Mouse (Mus musculus) forebrain, postnatal 0 days (tissue): ENCODE measurements around the gene Mocs2. TPM values are rescaled to one million over a fixed set of nuclear protein-coding genes. Genes with fewer than 3 reads are reported as not detected.

Experiments
- ATAC-seq: fragments of 200-750 bp; cut with Nextera tagmentation; 2 replicates; pipeline ENCODE4 v1.8.0; 2017; ENCODE audit warnings: mild to moderate bottlenecking, moderate library complexity
- DNase-seq: peaks from one replicate; pipeline ENCODE4 v3.0.0-alpha.2; 2015
- H3K27ac ChIP-seq: fragments of 300-500 bp; sonication (generic); 2 replicates; pipeline ENCODE4 v1.5.1; 2014; ENCODE audit warnings: low read depth, mild to moderate bottlenecking, antibody characterized with exemption, low read length, moderate library complexity, mixed read lengths
- H3K27me3 ChIP-seq: fragments of 300-500 bp; sonication (generic); 2 replicates; pipeline ENCODE4 v1.6.1; 2014; ENCODE audit warnings: mild to moderate bottlenecking, low read length, mixed read lengths; ENCODE audit not compliant: insufficient read depth
- H3K36me3 ChIP-seq: fragments of 300-500 bp; sonication (generic); 2 replicates; pipeline ENCODE4 v1.6.1; 2014; ENCODE audit warnings: mild to moderate bottlenecking, moderate library complexity; ENCODE audit not compliant: insufficient read depth
- H3K4me1 ChIP-seq: fragments of 300-500 bp; sonication (generic); 2 replicates; pipeline ENCODE4 v1.6.1; 2014; ENCODE audit warnings: antibody characterized with exemption; ENCODE audit not compliant: insufficient read depth
- H3K4me2 ChIP-seq: fragments of 300-500 bp; sonication (generic); 2 replicates; pipeline ENCODE4 v1.6.1; 2014; ENCODE audit warnings: low read depth, mild to moderate bottlenecking, moderate library complexity
- H3K4me3 ChIP-seq: fragments of 300-500 bp; sonication (generic); 2 replicates; pipeline ENCODE4 v1.5.1; 2014; ENCODE audit warnings: low read depth, low read length, mixed read lengths
- H3K9ac ChIP-seq: fragments of 300-500 bp; sonication (generic); 2 replicates; pipeline ENCODE4 v1.6.1; 2014; ENCODE audit warnings: mild to moderate bottlenecking
- H3K9me3 ChIP-seq: fragments of 300-500 bp; sonication (generic); 2 replicates; pipeline ENCODE4 v1.6.1; 2016; ENCODE audit warnings: low read length
- CTCF ChIP-seq: sonication (generic); IDR thresholded peaks from 2 replicates; pipeline ENCODE4 v1.5.1; 2016; ENCODE audit warnings: antibody characterized with exemption, control low read depth, low read depth
- WGBS: fragments of 180-500 bp; shearing (Covaris S2); extraction: QIAGEN DNeasy Blood & Tissue Kit; methylation state at CpG from one replicate; pipeline ENCODE4 v1.1.7; 2014; 5-methylcytosine and 5-hydroxymethylcytosine counted together
- polyA plus RNA-seq: library from polyadenylated mRNA; unstranded; fragments of >200 nt; fragmentation: Nextera tagmentation; extraction: Ambion mirVana; gene quantifications from 2 replicates; pipeline ENCODE4 v1.2.1, GENCODE M21; 2015
- total RNA-seq: library from RNA; depleted of rRNA; stranded (reverse); fragments of >200 nt; gene quantifications from 2 replicates; pipeline ENCODE4 v1.2.3, GENCODE M21; 2014; rRNA removed

Mocs2 gene
- total RNA-seq (67.3 and 76.8 TPM in 2 replicates), polyA plus RNA-seq (115 and 125 TPM in 2 replicates)

DNA sequence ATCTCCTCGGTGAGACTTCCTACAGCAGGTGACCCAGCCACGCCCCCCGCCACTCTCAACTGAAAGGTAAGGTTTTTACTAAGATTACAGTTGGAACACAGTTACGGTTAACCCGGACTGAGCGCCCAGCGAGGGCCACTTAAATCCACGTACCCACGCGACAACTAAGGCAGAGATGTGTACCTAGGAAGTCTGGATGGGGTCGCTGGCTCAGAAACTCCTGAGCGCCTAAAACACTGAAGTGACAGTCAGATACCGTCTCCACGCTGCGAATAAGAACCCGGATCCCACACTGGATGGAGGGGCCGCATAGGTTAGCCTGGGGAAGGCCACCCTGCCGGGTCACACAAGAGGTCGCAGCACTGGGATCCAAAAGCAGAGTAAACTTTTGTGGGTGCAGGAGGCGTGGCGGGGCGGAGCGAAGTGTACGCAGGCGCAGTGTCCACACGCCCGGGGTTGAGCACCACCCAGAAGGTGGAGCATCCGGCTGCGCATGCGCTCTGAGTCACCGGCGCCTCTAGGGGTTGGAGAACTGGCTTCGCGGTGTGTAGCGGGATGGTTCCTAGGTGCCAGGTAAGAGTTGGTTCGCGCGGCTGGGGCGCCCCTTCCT lies at the start of gene Mocs2:
Mocs2 (plus strand) TSS at position 486 of the 610 bp plus-strand sequence.
- H3K36me3 ChIP-seq: no peaks in the 10 kb centered on the region
- 1% methylated on average over 39 of the region's 39 CpGs for WGBS
- peak; percentile 100 for ATAC-seq

GRCm38 (mm10) chr13:114791511-114791910 lies 26.5 kb upstream of the Mocs2 start:
- H3K4me2 ChIP-seq: no peak overlapping the region
- H3K9me3 ChIP-seq: no peaks in the 10 kb centered on the region
- peak; percentile 62 for TF ChIP-seq CTCF
- no peak overlapping the region for H3K27ac ChIP-seq
- H3K27me3 ChIP-seq: no peaks in the 10 kb centered on the region
- H3K4me3 ChIP-seq: no peak overlapping the region
- DNase-seq: peak; percentile 62
- H3K4me1 ChIP-seq: no peaks in the 10 kb centered on the region
- WGBS: 91% methylated on average over 1 of the region's 1 CpGs
- H3K36me3 ChIP-seq: no peaks in the 10 kb centered on the region
- H3K9ac ChIP-seq: no peak overlapping the region
- no peak for ATAC-seq

More for the DNA sequence above, at the start of gene Mocs2:
- DNase-seq: peak; percentile 97
- Histone ChIP-seq H3K4me1 (no peaks in the 10 kb centered on the region), H3K27ac (no peak within 1 kb of the TSS), H3K9ac (peak within 1 kb of the TSS; percentile 53), H3K4me2 (peak within 1 kb of the TSS; percentile 81), H3K27me3 (no peaks in the 10 kb centered on the region), H3K9me3 (no peaks in the 10 kb centered on the region), H3K4me3 (peak within 1 kb of the TSS; percentile 66)
- peak; percentile 49 for TF ChIP-seq CTCF

- peak; percentile 89 for DNase-seq
- ATAC-seq: peak; percentile 81
- H3K4me3 ChIP-seq: no peak overlapping the region
- peak; percentile 83 for TF ChIP-seq CTCF
- H3K27me3 ChIP-seq: no peaks in the 10 kb centered on the region
- no peaks in the 10 kb centered on the region for H3K4me1 ChIP-seq
- no peak overlapping the region for H3K27ac ChIP-seq
- H3K4me2 ChIP-seq: no peak overlapping the region
- no peak overlapping the region for H3K9ac ChIP-seq
- WGBS: 39% methylated on average over 6 of the region's 6 CpGs
- no peaks in the 10 kb centered on the region for H3K36me3 ChIP-seq
- no peaks in the 10 kb centered on the region; the same call in 1 of the 2 replicates for H3K9me3 ChIP-seq
Measured at GRCm38 (mm10) chr13:114793250-114794030, 24.6 kb upstream of the Mocs2 start.

DNA sequence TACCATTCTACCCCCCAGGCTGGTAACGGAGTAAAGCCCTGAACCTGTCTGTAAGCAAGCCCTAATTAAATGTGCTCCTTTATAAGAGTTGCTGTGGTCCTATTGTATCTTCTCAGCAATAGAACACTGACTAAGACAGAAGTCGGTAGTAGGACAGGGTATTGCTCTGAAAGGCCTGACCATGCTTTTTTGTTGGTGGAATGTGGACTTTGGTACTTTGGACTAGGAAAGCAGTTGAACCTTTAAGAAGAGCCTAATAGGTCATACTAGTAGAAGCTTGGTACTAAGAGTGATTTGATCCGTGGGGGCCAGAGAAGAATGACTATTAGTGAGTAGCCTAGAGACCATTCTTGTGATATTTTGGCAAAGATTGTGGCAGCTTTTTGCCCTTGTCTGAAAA lies 16.2 kb upstream of the Mocs2 start:
- ATAC-seq: no peak
- DNase-seq: no peak
- Histone ChIP-seq H3K27me3 (no peaks in the 10 kb centered on the region; the same call in 1 of the 2 replicates), H3K9me3 (no peaks in the 10 kb centered on the region; the same call in 1 of the 2 replicates), H3K27ac (no peak overlapping the region), H3K9ac (no peak overlapping the region), H3K4me2 (no peak overlapping the region), H3K4me1 (no peaks in the 10 kb centered on the region), H3K4me3 (no peak overlapping the region), H3K36me3 (no peaks in the 10 kb centered on the region)
- WGBS: 52% methylated on average over 3 of the region's 3 CpGs
- no peak for TF ChIP-seq CTCF

DNA sequence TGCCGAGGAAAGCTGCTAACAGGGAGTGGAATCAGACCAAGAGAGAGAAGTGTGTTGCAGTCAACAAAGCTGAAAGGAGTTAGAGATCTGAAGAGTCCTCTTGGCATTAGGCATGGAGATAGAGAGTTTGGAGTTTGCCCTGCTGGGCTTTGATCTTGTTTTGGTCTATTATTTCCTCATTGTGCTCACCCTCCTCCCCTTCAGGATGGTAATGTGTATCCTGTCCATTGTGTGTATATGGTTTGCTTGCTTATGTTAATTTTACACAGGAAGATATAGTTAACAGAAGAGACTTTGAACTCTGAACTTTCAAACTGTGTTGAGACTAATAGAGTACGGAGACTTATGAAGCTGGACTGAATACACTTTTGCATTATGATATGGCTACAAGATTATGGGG lies 15.1 kb upstream of the Mocs2 start:
- DNase-seq: no peak
- Histone ChIP-seq H3K27me3 (no peaks in the 10 kb centered on the region; the same call in 1 of the 2 replicates), H3K36me3 (no peaks in the 10 kb centered on the region), H3K9ac (no peak overlapping the region), H3K4me3 (no peak overlapping the region), H3K4me2 (no peak overlapping the region), H3K4me1 (no peaks in the 10 kb centered on the region), H3K27ac (no peak overlapping the region), H3K9me3 (no peaks in the 10 kb centered on the region; the same call in 1 of the 2 replicates)
- TF ChIP-seq CTCF: no peak
- no peak for ATAC-seq
- WGBS: 95% methylated on average over 2 of the region's 2 CpGs

- no peaks in the 10 kb centered on the region for H3K9me3 ChIP-seq
- no peaks in the 10 kb centered on the region for H3K27me3 ChIP-seq
- no peak for DNase-seq
- ATAC-seq: no peak
- H3K36me3 ChIP-seq: no peaks in the 10 kb centered on the region
- no peak overlapping the region for H3K4me2 ChIP-seq
- H3K4me3 ChIP-seq: no peak overlapping the region
- whole genome bisulfite sequencing: 87% methylated on average over 5 of the region's 5 CpGs
- no peak overlapping the region for H3K27ac ChIP-seq
- H3K4me1 ChIP-seq: no peaks in the 10 kb centered on the region
- no peak for TF ChIP-seq CTCF
- no peak overlapping the region for H3K9ac ChIP-seq
Measured at GRCm38 (mm10) chr13:114809624-114810210, 8.3 kb upstream of the Mocs2 start.
